ENCODE assay signal across 23 mouse cellular contexts in genomic region chr11:94261585-94262370, GRCm38 (mm10). TPM values are rescaled to one million over a fixed set of nuclear protein-coding genes. Genes with fewer than 3 reads are reported as not detected.
DNase-seq lines count a peak whose midpoint lies in the region; ATAC-seq and TF ChIP-seq lines count a peak whose summit lies in the region.
"Had no signal": no experiment of that assay in that cellular context is flagged by ENCODE, and none has a peak within 500 bp of the region (broad histone marks: within the 10 kb centered on the region; RNA-seq: fewer than 3 reads in every experiment).

No protein-coding gene starts in this region.

- H3K27me3 ChIP-seq in liver, embryonic 11.5 days (replicated peaks; ENCODE audit: control insufficient read depth, insufficient read depth, low read length) = no peaks in the 10 kb centered on the region
- 0 out of 2 replicates have a peak, but pooled peaks cover 3% of the 10 kb centered on the region for H3K27me3 ChIP-seq in embryonic facial prominence, embryonic 10.5 days (replicated peaks; ENCODE audit: low read depth, poor library complexity, severe bottlenecking)
- no peaks in the 10 kb centered on the region for H3K27me3 ChIP-seq in midbrain, embryonic 11.5 days (ENCODE audit: control insufficient read depth, insufficient read depth, low read length)
- H3K27me3 ChIP-seq: hindbrain, embryonic 13.5 days; midbrain, embryonic 13.5 days; neural tube, embryonic 15.5 days had no signal

- H3K4me1 ChIP-seq in bone marrow, adult 2 months (ENCODE audit: control insufficient read depth, insufficient read depth, low read length) = peaks cover 10% of the 10 kb centered on the region
- H3K4me1 ChIP-seq in liver, embryonic 11.5 days (replicated peaks; ENCODE audit: control insufficient read depth, insufficient read depth, low read length) = peaks cover 19% of the 10 kb centered on the region
- peaks cover 25% of the 10 kb centered on the region for H3K4me1 ChIP-seq in embryonic facial prominence, embryonic 10.5 days
- H3K4me1 ChIP-seq in midbrain, embryonic 11.5 days (ENCODE audit: control insufficient read depth, insufficient read depth, low read length) = no peaks in the 10 kb centered on the region; the same call in 1 of the 2 replicates

- no peak for TF ChIP-seq CTCF in bone marrow, adult 2 months (IDR thresholded peaks at IDR 0.05; ENCODE audit: control insufficient read depth, insufficient read depth, low read length)

- H3K27ac ChIP-seq in bone marrow, adult 2 months (ENCODE audit: control insufficient read depth, insufficient read depth, low read depth, low read length, poor library complexity) = peak overlapping the region; percentile 78
- peak overlapping the region; percentile 50; the same call in 1 of the 2 replicates for H3K27ac ChIP-seq in liver, embryonic 11.5 days (ENCODE audit: low read depth, low read length)
- no peak overlapping the region for H3K27ac ChIP-seq in embryonic facial prominence, embryonic 10.5 days (replicated peaks)
- no peak overlapping the region for H3K27ac ChIP-seq in midbrain, embryonic 11.5 days (ENCODE audit: low read depth, low read length)
- H3K27ac ChIP-seq: heart, adult 2 months; hindbrain, embryonic 13.5 days; midbrain, embryonic 13.5 days; neural tube, embryonic 15.5 days had no signal

- 27% methylated on average over 6 of the region's 6 CpGs for WGBS in bone marrow, adult 2 months
- 50% methylated on average over 6 of the region's 6 CpGs for WGBS in liver, embryonic 11.5 days
- 68% methylated on average over 6 of the region's 6 CpGs for WGBS in embryonic facial prominence, embryonic 10.5 days
- WGBS in midbrain, embryonic 11.5 days = 74% methylated on average over 6 of the region's 6 CpGs

- H3K4me3 ChIP-seq in bone marrow, adult 2 months (replicated peaks; ENCODE audit: control insufficient read depth, low read depth, low read length) = no peak overlapping the region
- no peak overlapping the region for H3K4me3 ChIP-seq in liver, embryonic 11.5 days (ENCODE audit: low read depth, low read length)
- H3K4me3 ChIP-seq in embryonic facial prominence, embryonic 10.5 days = no peak overlapping the region
- H3K4me3 ChIP-seq in midbrain, embryonic 11.5 days (ENCODE audit: low read depth, low read length) = no peak overlapping the region
- H3K4me3 ChIP-seq: heart, adult 2 months; hindbrain, embryonic 13.5 days; midbrain, embryonic 13.5 days; myocyte; neural tube, embryonic 15.5 days had no signal

- no peak overlapping the region for H3K4me2 ChIP-seq in liver, embryonic 11.5 days
- H3K4me2 ChIP-seq in midbrain, embryonic 11.5 days = no peak overlapping the region
- H3K4me2 ChIP-seq: hindbrain, embryonic 13.5 days; midbrain, embryonic 13.5 days; neural tube, embryonic 15.5 days had no signal

- H3K36me3 ChIP-seq in liver, embryonic 11.5 days (ENCODE audit: control insufficient read depth, insufficient read depth, low read length) = no peaks in the 10 kb centered on the region
- H3K36me3 ChIP-seq in embryonic facial prominence, embryonic 10.5 days (replicated peaks) = no peaks in the 10 kb centered on the region
- no peaks in the 10 kb centered on the region for H3K36me3 ChIP-seq in midbrain, embryonic 11.5 days (ENCODE audit: control insufficient read depth, insufficient read depth, low read length)
- H3K36me3 ChIP-seq: hindbrain, embryonic 13.5 days; midbrain, embryonic 13.5 days; neural tube, embryonic 15.5 days had no signal

- 0 out of 2 replicates have a peak, but pooled peaks have one; percentile 19 for ATAC-seq in common myeloid progenitor, adult 5-6 weeks (replicated peaks; ENCODE audit: low read depth, poor library complexity, severe bottlenecking)
- peak; percentile 88 for ATAC-seq in liver, embryonic 11.5 days (replicated peaks; ENCODE audit: low FRiP score)
- peak; percentile 56 for ATAC-seq in megakaryocyte progenitor cell, adult 5-6 weeks (replicated peaks; ENCODE audit: poor library complexity)
- no peak for ATAC-seq in midbrain, embryonic 11.5 days (ENCODE audit: low FRiP score)
- ATAC-seq: forebrain, postnatal 0 days; midbrain, embryonic 13.5 days had no signal

- no peak for DNase-seq in liver, embryonic 11.5 days (ENCODE audit: low spot score)
- DNase-seq in embryonic facial prominence, embryonic 10.5 days (ENCODE audit: low spot score) = no peak
- DNase-seq in layer of hippocampus, postnatal 36 days = no peak
- no peak for DNase-seq in midbrain, embryonic 11.5 days (ENCODE audit: low spot score, missing footprints)
- DNase-seq: adrenal gland, postnatal 25 days; cerebellum, postnatal 10 days; forebrain, postnatal 0 days; heart, adult 2 months; kidney, adult 18-20 months; kidney, postnatal 4 days; thymus, adult 2 months had no signal

- H3K9me3 ChIP-seq in liver, embryonic 11.5 days (ENCODE audit: control insufficient read depth, low read length) = no peaks in the 10 kb centered on the region
- H3K9me3 ChIP-seq in embryonic facial prominence, embryonic 10.5 days = no peaks in the 10 kb centered on the region; the same call in 1 of the 2 replicates
- no peaks in the 10 kb centered on the region for H3K9me3 ChIP-seq in midbrain, embryonic 11.5 days (ENCODE audit: control insufficient read depth, low read length)
- H3K9me3 ChIP-seq: hindbrain, embryonic 13.5 days; midbrain, embryonic 13.5 days; neural tube, embryonic 15.5 days had no signal

- no peak for TF ChIP-seq POLR2A in bone marrow, adult 2 months (IDR thresholded peaks at IDR 0.05; ENCODE audit: borderline replicate concordance, control insufficient read depth, low read depth, low read length)

- H3K9ac ChIP-seq in liver, embryonic 11.5 days (ENCODE audit: low read depth, low read length) = no peak overlapping the region
- no peak overlapping the region for H3K9ac ChIP-seq in midbrain, embryonic 11.5 days (ENCODE audit: low read length)
- H3K9ac ChIP-seq: forebrain, postnatal 0 days; hindbrain, embryonic 13.5 days; midbrain, embryonic 13.5 days; neural tube, embryonic 15.5 days had no signal

RNA-seq across cellular contexts. Expression of gene Wfikkn2, which starts 16.0 kb away (rescaled TPM):
- polyA plus RNA-seq in bone marrow, adult 2 months (2011; ENCODE audit: insufficient read depth, insufficient read length, low replicate concordance, missing spikeins) = 0.42 TPM in 1 of 2 replicates, not detected in the other
- total RNA-seq in common myeloid progenitor, adult 5-6 weeks (2017) = 0.41 and 0.58 TPM in 2 replicates
- 0.36 and 0.38 TPM in 2 replicates for polyA plus RNA-seq in liver, embryonic 11.5 days (2014; fragmentation: Nextera tagmentation; extraction: Ambion mirVana)
- 0.52 TPM in 1 of 2 replicates, not detected in the other for total RNA-seq in megakaryocyte progenitor cell, adult 5-6 weeks (2015)
- 0.21 and 0.27 TPM in 2 replicates for total RNA-seq in megakaryocyte progenitor cell, adult 5-6 weeks (2017)
- polyA plus RNA-seq in embryonic facial prominence, embryonic 10.5 days (2016; fragmentation: Nextera tagmentation; extraction: Ambion mirVana) = 1.1 and 2.4 TPM in 2 replicates
- under 1 TPM; 0.25 to 0.61 TPM for total RNA-seq in layer of hippocampus, postnatal 36 days (2021)
- polyA plus RNA-seq in midbrain, embryonic 11.5 days (2014; fragmentation: Nextera tagmentation; extraction: Ambion mirVana) = 1.7 and 1.8 TPM in 2 replicates

RNA-seq across cellular contexts. Expression of gene Gm21885, which starts 19.9 kb away (rescaled TPM):
- not detected in 2 replicates for polyA plus RNA-seq in bone marrow, adult 2 months (2011; ENCODE audit: insufficient read depth, insufficient read length, low replicate concordance, missing spikeins)
- not detected in 2 replicates for total RNA-seq in common myeloid progenitor, adult 5-6 weeks (2017)
- polyA plus RNA-seq in liver, embryonic 11.5 days (2014; fragmentation: Nextera tagmentation; extraction: Ambion mirVana) = 0.40 TPM in 1 of 2 replicates, not detected in the other
- not detected in 2 replicates for total RNA-seq in megakaryocyte progenitor cell, adult 5-6 weeks (2015)
- total RNA-seq in megakaryocyte progenitor cell, adult 5-6 weeks (2017) = not detected in 2 replicates
- polyA plus RNA-seq in embryonic facial prominence, embryonic 10.5 days (2016; fragmentation: Nextera tagmentation; extraction: Ambion mirVana) = 0.39 TPM in 1 of 2 replicates, not detected in the other
- total RNA-seq in layer of hippocampus, postnatal 36 days (2021) = not detected
- 0.34 and 0.43 TPM in 2 replicates for polyA plus RNA-seq in midbrain, embryonic 11.5 days (2014; fragmentation: Nextera tagmentation; extraction: Ambion mirVana)
- total RNA-seq: adrenal gland, postnatal 25 days; forebrain, postnatal 0 days; gastrocnemius, adult 8-10 months; layer of hippocampus, postnatal 10 days; left cerebral cortex, postnatal 25 days; liver, adult 2 months had no signal
- polyA plus RNA-seq: forebrain, postnatal 0 days; heart, adult 2 months; midbrain, embryonic 13.5 days; myocyte; neural tube, embryonic 15.5 days; thymus, adult 2 months; urinary bladder, adult 2 months had no signal

RNA-seq across cellular contexts. Expression of gene Tob1, which starts 50.5 kb away (rescaled TPM):
- 3.3 and 6.4 TPM in 2 replicates for polyA plus RNA-seq in bone marrow, adult 2 months (2011; ENCODE audit: insufficient read depth, insufficient read length, low replicate concordance, missing spikeins)
- 8.6 and 10.3 TPM in 2 replicates for total RNA-seq in common myeloid progenitor, adult 5-6 weeks (2017)
- 18.4 and 18.6 TPM in 2 replicates for polyA plus RNA-seq in liver, embryonic 11.5 days (2014; fragmentation: Nextera tagmentation; extraction: Ambion mirVana)
- 8.3 and 9.4 TPM in 2 replicates for total RNA-seq in megakaryocyte progenitor cell, adult 5-6 weeks (2015)
- total RNA-seq in megakaryocyte progenitor cell, adult 5-6 weeks (2017) = 3.5 and 5.2 TPM in 2 replicates
- polyA plus RNA-seq in embryonic facial prominence, embryonic 10.5 days (2016; fragmentation: Nextera tagmentation; extraction: Ambion mirVana) = 18.4 and 22.1 TPM in 2 replicates
- 10 to 100 TPM; 37.5 to 37.7 TPM for total RNA-seq in layer of hippocampus, postnatal 36 days (2021)
- polyA plus RNA-seq in midbrain, embryonic 11.5 days (2014; fragmentation: Nextera tagmentation; extraction: Ambion mirVana) = 33.1 and 33.5 TPM in 2 replicates

Comparison
In these comparisons a context has a peak if more than half of its experiments do, and no peak if none do; other contexts are left out.
1. H3K27ac ChIP-seq: peak in bone marrow, adult 2 months (single experiment) and liver, embryonic 11.5 days (single experiment); none in embryonic facial prominence, embryonic 10.5 days (single experiment) and midbrain, embryonic 11.5 days (single experiment).